Mouse (Mus musculus): ENCODE measurements around the gene P2ry10. TPM values are rescaled to one million over a fixed set of nuclear protein-coding genes. Genes with fewer than 3 reads are reported as not detected.

P2ry10 gene
- total and polyA plus RNA-seq, 3 experiments, result not detected

DNA sequence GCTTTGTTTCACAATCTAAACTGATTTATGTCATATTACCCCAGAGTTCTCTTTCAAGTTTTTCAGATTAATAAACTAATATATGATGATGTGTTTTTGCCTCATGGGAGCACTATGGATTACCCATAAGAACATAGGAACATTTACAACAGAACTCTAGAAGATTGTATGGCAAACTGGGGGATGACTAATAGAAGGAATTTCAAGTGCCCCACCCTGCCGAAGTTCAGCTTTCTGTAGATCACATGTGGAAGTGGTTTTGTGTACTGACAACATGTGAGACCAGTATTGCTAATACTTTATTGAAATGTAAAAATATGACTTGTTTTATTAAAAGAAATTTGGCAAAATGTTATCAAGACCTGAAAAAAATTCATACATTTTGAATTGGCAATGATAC lies 28.7 kb downstream of the P2ry10 start:
- TF ChIP-seq TBP (IDR thresholded peaks at IDR 0.05; ENCODE audit: low read depth, low read length) (no peak), ZC3H11A (IDR thresholded peaks at IDR 0.05; ENCODE audit: low read depth, low read length) (no peak), UBTF (IDR thresholded peaks at IDR 0.05; ENCODE audit: borderline replicate concordance, insufficient read depth, low read depth, low read length) (no peak), ZNF384 (IDR thresholded peaks at IDR 0.05; ENCODE audit: low read depth, low read length) (no peak), MAZ (IDR thresholded peaks at IDR 0.05; ENCODE audit: low read depth, low read length) (no peak), KAT2A (conservative IDR thresholded peaks at IDR 0.05; ENCODE audit: low read depth, low read length) (no peak), POLR2A (IDR thresholded peaks at IDR 0.05; ENCODE audit: control insufficient read depth in 1 of 2, insufficient read depth in 1 of 2, low read depth in 1 of 2, low read length in 2 of 2, poor library complexity in 1 of 2) (no peak), MXI1 (IDR thresholded peaks at IDR 0.05; ENCODE audit: low read depth, low read length) (no peak), POLR2AphosphoS2 (IDR thresholded peaks at IDR 0.05; ENCODE audit: low read length) (no peak), ZMIZ1 (IDR thresholded peaks at IDR 0.05; ENCODE audit: low read depth, low read length) (no peak), POLR2AphosphoS5 (IDR thresholded peaks at IDR 0.05; ENCODE audit: borderline replicate concordance, low read depth, low read length) (no peak), CHD1 (IDR thresholded peaks at IDR 0.05; ENCODE audit: low read depth, low read length) (no peak), USF1 (IDR thresholded peaks at IDR 0.05; ENCODE audit: low read depth, low read length) (no peak), GATA1 (IDR thresholded peaks at IDR 0.05; ENCODE audit: low read depth, low read length) (no peak), BHLHE40 (IDR thresholded peaks at IDR 0.05; ENCODE audit: borderline replicate concordance, low read depth, low read length) (no peak), SMC3 (IDR thresholded peaks at IDR 0.05; ENCODE audit: low read depth, low read length) (no peak), ELF1 (IDR thresholded peaks at IDR 0.05; ENCODE audit: low read depth, low read length) (no peak), CTCF (IDR thresholded peaks at IDR 0.05 in 2 of 3, conservative IDR thresholded peaks at IDR 0.05 in 1 of 3; ENCODE audit: control insufficient read depth in 1 of 3, insufficient read depth in 1 of 3, low read depth in 2 of 3, low read length in 3 of 3, poor library complexity in 1 of 3, severe bottlenecking in 1 of 3) (no peak), JUND (IDR thresholded peaks at IDR 0.05; ENCODE audit: low read depth, low read length) (no peak), NRF1 (IDR thresholded peaks at IDR 0.05; ENCODE audit: insufficient read depth, low read depth, low read length, poor library complexity, severe bottlenecking) (no peak)
- Histone ChIP-seq H3K36me3 (ENCODE audit: control insufficient read depth in 1 of 2, insufficient read depth in 2 of 2, low read length in 2 of 2) (no peaks in the 10 kb centered on the region), H3K27me3 (ENCODE audit: control insufficient read depth in 1 of 2, insufficient read depth in 2 of 2, low read length in 2 of 2) (no peaks in the 10 kb centered on the region), H3K79me2 (ENCODE audit: control insufficient read depth, insufficient read depth, low read length, poor library complexity) (no peaks in the 10 kb centered on the region), H3K27ac (ENCODE audit: control insufficient read depth, low read depth, low read length) (no peak overlapping the region), H3K9me3 (replicated peaks; ENCODE audit: insufficient read depth, low read length) (no peaks in the 10 kb centered on the region), H3K4me3 (ENCODE audit: control insufficient read depth in 1 of 2, insufficient read depth in 1 of 2, low read depth in 2 of 2, low read length in 2 of 2) (no peak overlapping the region), H3K9ac (ENCODE audit: control insufficient read depth, low read depth, low read length, poor library complexity, severe bottlenecking) (no peak overlapping the region), H3K4me1 (ENCODE audit: control insufficient read depth in 1 of 2, insufficient read depth in 2 of 2, low read length in 2 of 2) (no peaks in the 10 kb centered on the region)
- DNase-seq (ENCODE audit: low read depth, low spot score), result no peak

DNA sequence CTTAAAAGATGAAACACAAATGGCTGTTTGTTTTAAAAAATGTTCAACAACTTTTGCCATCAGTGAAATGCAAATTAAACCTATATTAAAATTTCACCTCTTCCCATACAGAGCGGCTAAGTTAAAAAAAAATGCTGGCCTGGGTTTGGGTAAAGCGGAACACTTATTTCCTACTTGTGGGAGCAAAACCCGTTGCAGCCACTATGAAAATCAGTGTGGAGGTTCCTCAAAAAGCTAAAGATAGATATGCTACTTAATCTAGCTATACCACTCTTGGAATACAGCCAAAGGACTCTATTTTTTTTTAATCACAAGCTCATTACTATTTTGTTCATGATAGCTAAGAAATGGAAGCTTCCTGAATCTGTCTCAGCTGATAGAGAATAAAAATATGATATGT lies 54.9 kb downstream of the P2ry10 start:
- DNase-seq (ENCODE audit: low read depth, low spot score), result peak; percentile 56
- H3K36me3 ChIP-seq (ENCODE audit: control insufficient read depth in 1 of 2, insufficient read depth in 2 of 2, low read length in 2 of 2), result no peaks in the 10 kb centered on the region
- no peak overlapping the region for H3K4me3 ChIP-seq (ENCODE audit: control insufficient read depth in 1 of 2, insufficient read depth in 1 of 2, low read depth in 2 of 2, low read length in 2 of 2)
- no peaks in the 10 kb centered on the region for H3K79me2 ChIP-seq (ENCODE audit: control insufficient read depth, insufficient read depth, low read length, poor library complexity)
- TF ChIP-seq MAFK (IDR thresholded peaks at IDR 0.05; ENCODE audit: borderline replicate concordance, low read depth, low read length) (no peak), ZNF384 (IDR thresholded peaks at IDR 0.05; ENCODE audit: low read depth, low read length) (peak; percentile 79), RCOR1 (IDR thresholded peaks at IDR 0.05; ENCODE audit: low read depth, low read length) (peak; percentile 90), ETS1 (IDR thresholded peaks at IDR 0.05; ENCODE audit: low read depth, low read length) (0 out of 2 replicates have a peak, but pooled peaks have one; percentile 21), SIN3A (IDR thresholded peaks at IDR 0.05; ENCODE audit: low read length) (no peak), TBP (IDR thresholded peaks at IDR 0.05; ENCODE audit: low read depth, low read length) (no peak), NELFE (IDR thresholded peaks at IDR 0.05; ENCODE audit: low read depth, low read length) (no peak), TCF12 (IDR thresholded peaks at IDR 0.05; ENCODE audit: low read depth, low read length) (peak; percentile 25; the same call in 1 of the 2 replicates), MEF2A (IDR thresholded peaks at IDR 0.05; ENCODE audit: extremely low read depth, insufficient replicate concordance, low read depth, low read length, poor library complexity, severe bottlenecking) (peak; percentile 56; the same call in 1 of the 2 replicates), EP300 (IDR thresholded peaks at IDR 0.05; ENCODE audit: low read depth in 1 of 2, low read length in 2 of 2) (peak in 1 of 2 experiments; percentile 39; a peak in 1 of 4 replicates), CTCF (IDR thresholded peaks at IDR 0.05 in 2 of 3, conservative IDR thresholded peaks at IDR 0.05 in 1 of 3; ENCODE audit: control insufficient read depth in 1 of 3, insufficient read depth in 1 of 3, low read depth in 2 of 3, low read length in 3 of 3, poor library complexity in 1 of 3, severe bottlenecking in 1 of 3) (no peak), GATA1 (IDR thresholded peaks at IDR 0.05; ENCODE audit: low read depth, low read length) (peak; percentile 31; the same call in 1 of the 2 replicates), ELF1 (IDR thresholded peaks at IDR 0.05; ENCODE audit: low read depth, low read length) (no peak)
- H3K27ac ChIP-seq (ENCODE audit: control insufficient read depth, low read depth, low read length), result no peak overlapping the region
- no peak overlapping the region for H3K9ac ChIP-seq (ENCODE audit: control insufficient read depth, low read depth, low read length, poor library complexity, severe bottlenecking)
- no peaks in the 10 kb centered on the region for H3K9me3 ChIP-seq (replicated peaks; ENCODE audit: insufficient read depth, low read length)
- no peaks in the 10 kb centered on the region for H3K4me1 ChIP-seq (ENCODE audit: control insufficient read depth in 1 of 2, insufficient read depth in 2 of 2, low read length in 2 of 2)
- H3K27me3 ChIP-seq (ENCODE audit: control insufficient read depth in 1 of 2, insufficient read depth in 2 of 2, low read length in 2 of 2), result no peaks in the 10 kb centered on the region

Measured in MEL (cell line).